Mouse (Mus musculus): Measurements from ENCODE around the gene Fau. TPM values are rescaled to one million over a fixed set of nuclear protein-coding genes. Genes with fewer than 3 reads are reported as not detected.

Gene Fau
- 722 and 1,119 TPM in 2 replicates for polyA plus RNA-seq (2012; rRNA removed)

DNA sequence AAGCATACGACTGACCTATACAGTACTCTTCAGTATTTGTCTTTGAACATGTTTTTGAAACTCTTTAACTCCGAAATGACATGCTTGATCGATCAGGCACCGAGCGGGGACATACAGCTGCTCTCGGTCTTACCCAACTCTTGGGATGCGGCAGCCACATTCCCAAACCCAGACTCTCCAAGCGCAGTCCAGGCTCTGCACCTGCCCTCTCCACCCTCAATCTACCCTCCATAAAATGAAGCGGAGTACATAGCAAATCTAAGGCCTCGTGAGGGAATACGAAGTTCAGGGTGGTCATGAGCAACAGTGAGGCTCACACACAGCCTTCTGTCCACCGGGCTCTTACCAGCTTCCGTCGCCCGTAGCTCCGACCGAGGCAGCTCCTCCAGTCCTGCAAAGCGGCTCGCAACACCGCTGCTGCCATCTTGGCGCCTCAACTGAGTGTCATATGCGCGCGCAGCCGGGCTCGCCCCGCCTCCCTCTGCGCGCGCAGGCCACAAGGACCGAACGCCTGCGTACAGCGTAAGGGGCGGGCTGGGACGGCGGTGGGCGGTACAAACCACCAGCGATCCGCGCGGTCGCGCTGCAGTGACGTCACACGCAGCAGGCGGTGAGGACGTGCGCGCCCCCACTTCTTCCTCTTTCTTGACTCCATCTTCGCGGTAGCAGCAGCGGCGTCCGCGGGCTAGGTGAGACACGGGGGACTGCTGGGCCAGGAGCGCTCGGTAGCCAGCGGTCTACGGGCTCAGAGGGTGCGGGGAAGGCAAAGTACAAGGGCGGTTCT, at the start of gene Fau, which contains the start of gene Mrpl49:
Gene Fau, plus strand, starts transcription at position 532 of the 784 bp plus-strand sequence.
Gene Mrpl49, minus strand, starts transcription at position 473 of the 784 bp plus-strand sequence.

DNA sequence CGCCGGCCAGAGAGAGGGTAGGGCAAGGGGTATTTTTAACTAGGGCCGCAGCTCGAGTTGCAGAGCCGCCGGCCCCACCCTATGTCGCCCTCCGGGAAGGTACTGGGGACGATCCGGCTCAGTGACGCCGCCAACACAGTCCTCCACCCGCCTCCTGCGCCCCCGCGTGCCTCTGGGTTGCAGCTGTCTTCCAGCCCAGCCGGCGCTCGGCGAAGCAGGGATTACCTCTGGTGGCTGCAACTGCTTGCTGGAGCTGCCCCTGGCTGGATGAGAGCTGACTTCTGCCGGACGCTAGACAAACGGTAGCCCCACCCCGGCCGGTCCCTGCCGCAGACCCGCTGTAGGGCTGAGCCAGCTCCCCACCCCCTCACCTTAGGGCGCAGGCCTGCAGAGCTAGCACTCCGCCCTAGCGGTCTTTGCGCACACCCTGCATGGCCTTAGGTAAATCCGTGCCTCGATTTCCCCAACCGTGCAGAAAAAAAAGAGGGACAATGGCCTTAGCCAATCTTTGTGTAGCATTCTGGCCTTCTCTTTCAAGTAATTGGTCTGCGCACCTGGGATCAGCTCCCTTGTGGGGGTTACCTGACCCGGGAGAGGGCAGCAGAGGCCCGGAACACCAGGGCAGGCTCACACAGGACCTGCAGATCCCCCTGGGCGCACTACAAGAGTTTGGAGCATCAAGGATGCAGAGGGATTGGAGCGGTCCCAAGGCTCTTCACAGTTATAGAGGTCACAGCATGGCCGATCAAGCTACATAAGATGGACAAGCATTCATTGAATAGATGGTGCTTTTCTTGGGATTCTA, 41.9 kb upstream of the Fau start, which contains the start of gene Capn1:
Gene Capn1, minus strand, starts transcription at position 387 of the 805 bp plus-strand sequence.

DNA sequence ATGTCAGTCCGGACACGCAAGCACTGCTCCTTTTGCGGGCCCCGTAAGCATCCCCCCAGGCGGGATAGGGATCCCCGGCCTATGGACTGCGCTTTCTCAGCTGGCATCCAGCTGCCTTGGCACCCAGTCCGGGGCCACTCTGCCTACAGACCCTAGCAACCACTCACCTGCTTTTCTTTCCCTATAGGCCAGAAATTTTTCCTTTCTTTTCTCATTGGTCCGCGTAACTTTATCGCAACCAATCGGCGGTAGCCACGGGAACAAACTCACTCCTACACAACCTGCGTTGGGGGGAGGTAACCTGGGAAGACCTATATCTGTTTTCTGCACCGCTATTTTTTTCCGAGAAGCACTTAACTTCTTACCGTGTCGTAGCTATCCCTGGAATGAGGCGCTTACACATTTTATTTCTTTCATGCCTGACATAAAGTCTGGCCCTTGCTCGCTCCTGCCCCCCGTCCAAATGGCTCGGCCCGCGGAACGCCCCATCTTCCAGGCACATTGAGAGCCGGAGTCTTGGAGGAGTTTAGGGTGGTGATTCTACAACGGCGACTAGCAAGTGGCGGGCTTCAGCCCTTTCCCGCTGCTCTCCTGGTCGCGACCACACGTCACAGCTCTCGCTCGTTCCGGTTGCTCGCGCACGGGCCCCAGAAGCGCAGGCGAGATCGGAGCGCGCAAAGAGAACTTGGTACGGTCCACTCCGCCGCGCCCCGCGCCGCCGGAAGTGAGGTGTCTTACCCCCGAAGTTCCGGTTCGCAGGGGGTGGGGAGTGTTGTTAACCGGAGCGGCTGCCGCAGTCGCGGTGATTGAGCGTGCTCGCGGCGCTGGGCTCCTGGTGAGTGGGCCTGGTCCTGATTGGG, 11.1 kb upstream of the Fau start, which contains the start of gene Syvn1:
Gene Syvn1, plus strand, starts transcription at position 283 of the 860 bp plus-strand sequence.

DNA sequence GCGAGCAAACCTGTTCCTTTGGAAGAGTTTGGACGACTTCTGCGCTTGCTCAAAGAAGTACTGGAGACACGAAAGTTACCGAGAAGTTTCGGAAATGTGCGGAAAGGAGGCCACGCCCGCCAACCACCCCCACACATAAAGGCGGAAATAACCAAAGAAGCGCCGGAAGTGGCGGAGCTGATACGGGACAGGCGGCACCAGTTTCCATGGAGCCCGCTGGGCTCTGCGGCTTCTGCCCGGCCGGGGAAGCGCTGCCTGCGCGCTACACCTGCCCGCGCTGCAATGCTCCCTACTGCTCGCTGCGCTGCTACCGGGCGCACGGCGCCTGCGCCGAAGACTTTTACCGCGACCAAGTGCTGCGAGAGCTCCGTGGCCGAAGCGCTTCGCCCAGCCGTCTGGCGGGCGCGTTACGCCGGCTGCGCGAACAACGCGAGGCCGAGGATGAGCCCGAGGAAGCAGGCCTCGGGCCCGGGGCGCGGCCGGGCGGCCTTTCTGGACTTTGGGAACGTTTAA, 3.4 kb downstream of the Fau start, which contains the start of gene Znhit2:
Gene Znhit2, plus strand, starts transcription at position 172 of the 513 bp plus-strand sequence.

DNA sequence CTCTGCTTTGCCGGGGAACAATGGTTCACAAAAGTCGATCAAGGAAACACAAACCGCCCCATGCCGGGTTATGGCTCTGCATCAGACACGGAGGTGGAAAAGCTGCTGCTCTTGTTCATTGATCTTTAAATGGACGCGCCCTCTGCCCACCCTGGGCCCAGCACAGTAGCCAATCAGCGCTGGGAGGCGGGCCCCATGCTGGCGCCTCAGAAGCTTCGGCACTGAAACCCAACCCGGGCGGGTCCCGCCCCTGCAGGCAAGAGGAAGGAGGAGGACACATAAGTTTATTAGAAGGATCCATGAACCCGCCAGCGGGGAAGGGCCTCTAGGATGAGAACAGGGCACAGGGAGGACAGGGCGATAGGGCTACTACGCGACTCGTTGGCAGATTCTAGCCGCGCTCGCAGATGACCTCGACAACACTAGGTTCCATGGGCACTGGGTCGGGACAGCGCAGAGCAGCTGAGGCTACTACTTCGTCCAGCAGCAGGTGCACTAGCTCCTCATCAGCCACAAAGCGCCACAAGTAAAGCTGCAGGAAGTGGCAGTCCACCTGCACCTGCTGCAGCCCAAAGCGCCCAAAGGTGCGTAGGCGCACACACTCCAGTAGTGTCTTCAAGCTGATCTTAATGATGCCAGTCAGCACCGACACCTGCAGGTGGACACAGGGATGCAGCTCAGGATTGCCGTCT, 10.2 kb downstream of the Fau start, which contains the start of gene Tm7sf2:
Gene Tm7sf2, minus strand, starts transcription at position 650 of the 692 bp plus-strand sequence.

DNA sequence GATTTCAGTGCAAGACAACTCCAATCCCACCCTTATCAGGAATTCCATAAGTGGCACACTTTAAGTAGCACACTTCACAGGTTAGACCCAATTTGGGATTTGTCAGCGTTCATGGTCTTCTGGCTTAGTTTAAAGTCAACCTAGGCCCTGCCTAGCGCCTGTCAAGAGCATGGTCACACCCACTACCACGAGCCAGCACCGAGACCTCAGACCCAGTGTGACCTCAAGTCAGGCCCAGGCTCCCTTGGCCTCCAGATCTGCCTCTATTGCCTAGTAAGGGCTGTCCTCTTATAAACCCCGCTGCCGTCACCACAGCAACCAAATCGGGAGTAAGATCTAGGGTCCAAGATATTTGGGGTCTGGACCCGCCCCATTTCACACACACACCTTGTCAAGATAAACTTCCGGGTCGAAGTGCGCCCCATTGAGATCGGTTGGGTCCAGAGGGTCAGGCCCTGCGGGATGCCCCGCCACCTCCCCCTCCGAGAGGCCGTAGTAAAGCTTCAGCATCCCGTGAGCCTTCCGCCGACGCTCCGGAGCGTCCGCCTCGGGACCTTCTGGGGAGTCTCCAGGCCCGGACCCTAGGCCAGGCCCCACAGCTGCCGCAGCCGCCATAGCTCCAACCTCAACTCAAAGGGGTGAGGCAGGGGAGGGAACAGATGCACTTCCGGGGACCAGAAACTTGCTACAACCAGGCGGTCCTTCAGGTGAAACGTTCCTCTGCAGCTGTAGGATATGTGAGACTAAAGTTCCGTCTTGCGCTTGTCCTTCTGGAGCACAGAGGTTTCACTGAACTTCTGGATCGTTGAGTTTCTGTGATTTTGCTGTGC, 19.1 kb downstream of the Fau start, which contains the start of gene Vps51:
Gene Vps51, minus strand, starts transcription at position 668 of the 830 bp plus-strand sequence.

DNA sequence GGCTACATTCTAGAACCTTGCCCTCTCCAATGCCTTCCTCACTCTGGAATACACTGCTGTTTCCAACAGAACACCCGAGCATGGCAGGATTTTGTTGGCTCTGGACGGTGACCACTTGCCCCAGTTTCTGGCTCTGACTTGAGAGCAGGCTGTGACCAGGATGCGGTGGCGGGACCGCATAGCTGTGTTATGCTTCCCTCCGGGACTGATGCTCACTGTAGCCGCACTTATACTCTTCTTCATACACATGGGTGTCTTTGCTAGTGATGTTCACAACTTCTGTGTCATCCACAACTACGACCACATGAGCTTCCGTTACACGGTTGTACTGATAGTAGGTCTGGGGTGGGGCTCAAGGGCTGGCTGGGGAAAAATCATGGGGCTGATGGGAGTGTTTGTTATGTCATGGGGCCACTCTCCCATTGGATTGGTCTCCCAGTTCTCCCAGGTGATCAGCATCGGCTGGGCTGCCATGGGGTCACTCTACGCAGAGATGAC, 22.4 kb downstream of the Fau start, which contains the start of gene Tmem262:
Gene Tmem262, plus strand, starts transcription at position 51 of the 498 bp plus-strand sequence.

DNA sequence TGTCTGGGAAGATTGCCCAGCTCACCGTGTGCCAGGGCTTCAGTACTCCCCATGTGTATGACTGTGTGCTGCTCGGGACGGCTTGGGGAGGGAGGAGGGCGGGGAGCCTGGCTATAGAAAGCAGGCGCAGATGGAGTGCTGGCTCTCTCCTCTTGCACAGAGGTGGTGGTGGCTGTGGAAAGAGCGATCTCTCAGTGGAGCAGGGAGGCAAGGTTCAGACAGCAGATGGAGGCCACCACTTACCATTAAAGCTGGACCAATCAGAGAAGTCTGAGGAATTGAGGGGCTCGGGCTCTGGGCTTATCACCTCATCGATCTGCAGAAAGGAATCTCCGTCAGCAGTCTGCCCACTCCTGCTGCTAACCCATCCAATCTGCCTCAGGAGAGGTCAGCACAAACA, 24.5 kb downstream of the Fau start, which contains the start of gene Gm28374:
Gene Gm28374, minus strand, starts transcription at position 101 of the 400 bp plus-strand sequence.

DNA sequence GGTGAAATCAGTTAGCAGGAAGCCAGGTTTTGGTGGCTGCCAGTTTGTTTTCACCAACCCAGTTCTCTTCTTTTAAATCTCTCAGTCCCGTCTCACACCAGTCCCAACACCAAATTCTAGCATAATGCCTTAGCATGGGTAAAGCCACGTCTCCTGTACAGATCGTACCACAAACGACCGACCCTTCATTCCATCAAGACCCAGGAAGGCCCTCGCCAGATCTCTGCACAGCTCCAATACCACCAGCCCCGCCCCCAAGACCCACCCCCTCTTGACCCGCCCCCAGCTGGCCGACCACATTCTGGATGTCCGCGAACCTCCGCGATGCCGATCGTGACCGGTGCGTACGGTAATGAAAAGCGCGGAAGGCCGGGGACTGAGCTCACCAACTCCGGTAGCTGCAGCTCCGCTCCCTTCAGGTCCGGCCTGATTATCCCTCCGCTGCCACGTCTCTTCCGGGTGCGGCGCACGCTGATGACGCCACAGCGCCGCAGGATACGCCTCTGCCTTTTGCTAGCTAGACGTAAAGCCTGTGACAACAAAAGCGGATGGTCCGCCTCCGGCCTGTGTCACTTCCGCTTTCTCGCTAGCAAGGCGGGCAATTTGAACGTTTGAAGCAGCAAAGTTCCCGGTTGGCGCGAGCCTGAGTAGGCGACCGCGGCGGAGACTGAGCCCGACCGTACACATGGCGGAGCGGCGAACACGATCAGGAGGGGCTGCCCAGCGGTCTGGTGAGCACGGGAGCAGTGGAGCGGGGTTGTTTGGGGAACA, 27.0 kb downstream of the Fau start, which contains the start of the genes Zfpl1 and Cdca5:
Gene Zfpl1, minus strand, starts transcription at position 479 of the 771 bp plus-strand sequence.
Gene Cdca5, plus strand, starts transcription at position 506 of the 771 bp plus-strand sequence.

DNA sequence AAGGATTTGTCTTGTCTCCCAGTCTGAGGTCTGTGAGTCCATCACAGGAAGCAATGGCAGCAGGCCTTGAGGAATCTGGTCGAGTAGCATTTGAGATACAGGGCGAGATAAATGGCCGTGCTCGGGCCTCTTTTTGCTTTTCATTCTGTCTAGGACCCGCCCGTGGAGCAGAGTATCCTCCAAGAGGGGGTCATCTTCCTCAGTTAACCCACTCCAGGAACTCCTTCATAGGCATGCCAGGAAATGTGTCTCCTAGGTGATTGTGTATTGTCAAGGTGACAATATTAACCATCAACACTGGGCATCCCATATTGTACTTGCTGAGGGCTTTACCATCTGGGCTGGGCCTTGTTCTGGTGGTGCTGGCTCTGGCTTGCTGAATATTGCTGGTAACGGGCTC, 36.5 kb downstream of the Fau start, which contains the start of gene AC131692.1:
Gene AC131692.1, plus strand, starts transcription at position 301 of the 400 bp plus-strand sequence.

DNA sequence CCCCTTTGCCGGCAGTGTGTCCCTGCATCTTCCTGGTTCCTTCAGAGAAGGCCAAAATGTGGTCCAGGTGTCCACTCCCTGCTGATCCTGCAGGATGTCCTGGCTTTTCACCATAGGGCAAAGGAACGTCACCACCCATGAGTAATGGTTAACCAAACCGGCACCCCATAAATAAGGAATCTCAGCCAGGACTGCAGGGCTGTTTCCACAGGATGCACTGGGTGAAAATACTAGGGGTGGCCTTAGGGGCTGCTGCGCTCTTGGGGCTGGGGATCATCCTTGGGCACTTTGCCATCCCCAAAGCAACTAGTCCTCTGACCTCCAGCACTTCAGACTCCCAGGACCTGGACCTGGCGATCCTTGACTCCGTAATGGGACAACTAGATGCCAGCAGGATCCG, 47.9 kb downstream of the Fau start, which contains the start of gene Naaladl1:
Gene Naaladl1, plus strand, starts transcription at position 197 of the 400 bp plus-strand sequence.

Other genes starting within 250 kb of the Fau start
- 9.3 and 10.0 TPM in 2 replicates for gene Frmd8, start 182.6 kb upstream of the Fau start, polyA plus RNA-seq (2012; rRNA removed)
- 9.7 and 9.8 TPM in 2 replicates for gene Slc25a45, start 180.0 kb upstream of the Fau start, polyA plus RNA-seq (2012; rRNA removed)
- 0.19 and 0.25 TPM in 2 replicates for gene Tigd3, start 163.7 kb upstream of the Fau start, polyA plus RNA-seq (2012; rRNA removed)
- gene Dpf2, start 144.8 kb upstream of the Fau start, polyA plus RNA-seq (2012; rRNA removed), result 29.4 and 29.7 TPM in 2 replicates
- gene Cdc42ep2, start 133.0 kb upstream of the Fau start, polyA plus RNA-seq (2012; rRNA removed), result 7.8 and 8.0 TPM in 2 replicates
- 14.8 and 18.1 TPM in 2 replicates for gene Pola2, start 93.6 kb upstream of the Fau start, polyA plus RNA-seq (2012; rRNA removed)
- not detected in 2 replicates for gene Slc22a20, start 71.7 kb upstream of the Fau start, polyA plus RNA-seq (2012; rRNA removed)
- gene Capn1, start 41.9 kb upstream of the Fau start, polyA plus RNA-seq (2012; rRNA removed), result 37.4 and 43.7 TPM in 2 replicates
- gene Syvn1, start 11.3 kb upstream of the Fau start, polyA plus RNA-seq (2012; rRNA removed), result 45.0 and 47.3 TPM in 2 replicates
- gene Mrpl49, start 59 bp upstream of the Fau start, polyA plus RNA-seq (2012; rRNA removed), result 5.1 and 5.2 TPM in 2 replicates
- gene Znhit2, start 3.3 kb downstream of the Fau start, polyA plus RNA-seq (2012; rRNA removed), result 37.3 and 60.7 TPM in 2 replicates
- 43.1 and 48.4 TPM in 2 replicates for gene Tm7sf2, start 10.5 kb downstream of the Fau start, polyA plus RNA-seq (2012; rRNA removed)
- 34.6 and 34.9 TPM in 2 replicates for gene Vps51, start 19.4 kb downstream of the Fau start, polyA plus RNA-seq (2012; rRNA removed)
- gene Tmem262, start 22.2 kb downstream of the Fau start, polyA plus RNA-seq (2012; rRNA removed), result not detected in 2 replicates
- 0.10 and 0.34 TPM in 2 replicates for gene Gm28374, start 24.4 kb downstream of the Fau start, polyA plus RNA-seq (2012; rRNA removed)
- gene Zfpl1, start 27.1 kb downstream of the Fau start, polyA plus RNA-seq (2012; rRNA removed), result 64.7 and 68.1 TPM in 2 replicates
- gene Cdca5, start 27.1 kb downstream of the Fau start, polyA plus RNA-seq (2012; rRNA removed), result 0.80 and 1.0 TPM in 2 replicates
- not detected in 2 replicates for gene AC131692.1, start 36.6 kb downstream of the Fau start, polyA plus RNA-seq (2012; rRNA removed)
- gene Naaladl1, start 47.9 kb downstream of the Fau start, polyA plus RNA-seq (2012; rRNA removed), result 0.19 and 0.30 TPM in 2 replicates
- gene Sac3d1, start 60.8 kb downstream of the Fau start, polyA plus RNA-seq (2012; rRNA removed), result 24.7 and 40.8 TPM in 2 replicates
- 32.0 and 40.7 TPM in 2 replicates for gene Snx15, start 70.5 kb downstream of the Fau start, polyA plus RNA-seq (2012; rRNA removed)
- 7.1 and 7.8 TPM in 2 replicates for gene Batf2, start 83.1 kb downstream of the Fau start, polyA plus RNA-seq (2012; rRNA removed)
- 90.1 and 115 TPM in 2 replicates for gene Arl2, start 83.7 kb downstream of the Fau start, polyA plus RNA-seq (2012; rRNA removed)
- not detected in 2 replicates for gene Majin, start 126.5 kb downstream of the Fau start, polyA plus RNA-seq (2012; rRNA removed)
- gene Gpha2, start 168.5 kb downstream of the Fau start, polyA plus RNA-seq (2012; rRNA removed), result 0.50 and 1.0 TPM in 2 replicates
- 47.1 and 114 TPM in 2 replicates for gene Ppp2r5b, start 178.0 kb downstream of the Fau start, polyA plus RNA-seq (2012; rRNA removed)
- gene Atg2a, start 183.8 kb downstream of the Fau start, polyA plus RNA-seq (2012; rRNA removed), result 48.8 and 62.8 TPM in 2 replicates
- 152 and 233 TPM in 2 replicates for gene Ehd1, start 218.9 kb downstream of the Fau start, polyA plus RNA-seq (2012; rRNA removed)
- 28.3 and 31.9 TPM in 2 replicates for gene Cdc42bpg, start 248.6 kb downstream of the Fau start, polyA plus RNA-seq (2012; rRNA removed)